Mouse (Mus musculus) kidney, postnatal 10 days (tissue): ENCODE measurements around the gene Ganab.
A peak's percentile ranks its signal among the peaks of the same experiment; 100 is the strongest.

ENCODE experiments used
- DNase-seq: peaks from one replicate; pipeline ENCODE4 v3.0.0; 2021; ENCODE audit warnings: mixed read lengths

The Ganab gene

GRCm38 (mm10) chr19:8930117-8930516 is 32.2 kb downstream of the Ganab start:
- DNase-seq = no peak

- DNase-seq = no peak
Measured at GRCm38 (mm10) chr19:8930771-8931170, 32.9 kb downstream of the Ganab start.

GRCm38 (mm10) chr19:8936736-8937135 is 38.9 kb downstream of the Ganab start:
- DNase-seq = no peak

- no peak for DNase-seq
Measured at GRCm38 (mm10) chr19:8940526-8941133, 42.8 kb downstream of the Ganab start.

- DNase-seq = no peak
Measured at GRCm38 (mm10) chr19:8941136-8941514, 43.3 kb downstream of the Ganab start.

GRCm38 (mm10) chr19:8941515-8942217 is 43.8 kb downstream of the Ganab start, which contains the start of gene Mta2:
Gene Mta2 (plus strand): TSS chr19:8941875.
- DNase-seq = peak; percentile 99

- peak; percentile 79 for DNase-seq
Measured at GRCm38 (mm10) chr19:8942276-8942964, 44.5 kb downstream of the Ganab start.

GRCm38 (mm10) chr19:8943047-8943446 is 45.2 kb downstream of the Ganab start:
- DNase-seq = no peak

GRCm38 (mm10) chr19:8944062-8944461 is 46.2 kb downstream of the Ganab start:
- peak; percentile 63 for DNase-seq

GRCm38 (mm10) chr19:8944750-8945149 is 46.9 kb downstream of the Ganab start:
- peak; percentile 93 for DNase-seq

- no peak for DNase-seq
Measured at GRCm38 (mm10) chr19:8945251-8945650, 47.4 kb downstream of the Ganab start.

- no peak for DNase-seq
Measured at GRCm38 (mm10) chr19:8946929-8947328, 49.1 kb downstream of the Ganab start.

GRCm38 (mm10) chr19:8950190-8950589 is 52.3 kb downstream of the Ganab start:
- no peak for DNase-seq

- no peak for DNase-seq
Measured at GRCm38 (mm10) chr19:8952241-8952640, 54.4 kb downstream of the Ganab start.

- DNase-seq = peak; percentile 92
Measured at GRCm38 (mm10) chr19:8953135-8954039, 55.5 kb downstream of the Ganab start, which contains the start of gene Tut1. Gene Tut1 (plus strand): TSS chr19:8953847.

GRCm38 (mm10) chr19:8954171-8954570 is 56.3 kb downstream of the Ganab start:
- no peak for DNase-seq

- no peak for DNase-seq
Measured at GRCm38 (mm10) chr19:8962256-8962655, 64.4 kb downstream of the Ganab start.

GRCm38 (mm10) chr19:8965075-8965474 is 67.2 kb downstream of the Ganab start:
- peak; percentile 25 for DNase-seq

- DNase-seq = peak; percentile 50
Measured at GRCm38 (mm10) chr19:8965771-8966170, 67.9 kb downstream of the Ganab start.

- DNase-seq = no peak
Measured at GRCm38 (mm10) chr19:8966198-8966589, 68.3 kb downstream of the Ganab start.
